Mouse (Mus musculus) megakaryocyte, embryonic 14.5 days (primary cell): ENCODE measurements around the gene Usp46. TPM values are rescaled to one million over a fixed set of nuclear protein-coding genes. Genes with fewer than 3 reads are reported as not detected.

Experiments
- H3K27me3 ChIP-seq: replicated peaks from 2 replicates; pipeline ENCODE3; 2012; ENCODE audit warnings: inconsistent platforms
- H3K36me3 ChIP-seq: replicated peaks from 2 replicates; pipeline ENCODE3; 2012; ENCODE audit warnings: low read length, inconsistent platforms, mixed read lengths
- H3K4me1 ChIP-seq: 2 replicates; pipeline ENCODE4 v1.6.1; 2012; ENCODE audit warnings: inconsistent platforms
- H3K4me3 ChIP-seq: replicated peaks from 2 replicates; pipeline ENCODE3; 2012; ENCODE audit warnings: moderate library complexity, mild to moderate bottlenecking, inconsistent platforms
- H3K9me3 ChIP-seq: 2 replicates; pipeline ENCODE4 v1.6.1; 2012; ENCODE audit warnings: inconsistent platforms
- FLI1 ChIP-seq: IDR thresholded peaks from 2 replicates; pipeline ENCODE4 v1.6.1; 2012; ENCODE audit warnings: low read length, inconsistent platforms, mixed read lengths
- GATA1 ChIP-seq: IDR thresholded peaks from 3 replicates; pipeline ENCODE4 v1.6.1; 2012; ENCODE audit warnings: mixed read lengths, low read length, inconsistent platforms, borderline replicate concordance
- polyA plus RNA-seq: library from polyadenylated mRNA; stranded (reverse); fragments of >175 nt; gene quantifications from 2 replicates; pipeline ENCODE4 v1.2.3, GENCODE M21; 2012; ENCODE audit warnings: low replicate concordance; ENCODE audit not compliant: insufficient read depth

Gene Usp46
- 0.36 and 1.5 TPM in 2 replicates for polyA plus RNA-seq

DNA sequence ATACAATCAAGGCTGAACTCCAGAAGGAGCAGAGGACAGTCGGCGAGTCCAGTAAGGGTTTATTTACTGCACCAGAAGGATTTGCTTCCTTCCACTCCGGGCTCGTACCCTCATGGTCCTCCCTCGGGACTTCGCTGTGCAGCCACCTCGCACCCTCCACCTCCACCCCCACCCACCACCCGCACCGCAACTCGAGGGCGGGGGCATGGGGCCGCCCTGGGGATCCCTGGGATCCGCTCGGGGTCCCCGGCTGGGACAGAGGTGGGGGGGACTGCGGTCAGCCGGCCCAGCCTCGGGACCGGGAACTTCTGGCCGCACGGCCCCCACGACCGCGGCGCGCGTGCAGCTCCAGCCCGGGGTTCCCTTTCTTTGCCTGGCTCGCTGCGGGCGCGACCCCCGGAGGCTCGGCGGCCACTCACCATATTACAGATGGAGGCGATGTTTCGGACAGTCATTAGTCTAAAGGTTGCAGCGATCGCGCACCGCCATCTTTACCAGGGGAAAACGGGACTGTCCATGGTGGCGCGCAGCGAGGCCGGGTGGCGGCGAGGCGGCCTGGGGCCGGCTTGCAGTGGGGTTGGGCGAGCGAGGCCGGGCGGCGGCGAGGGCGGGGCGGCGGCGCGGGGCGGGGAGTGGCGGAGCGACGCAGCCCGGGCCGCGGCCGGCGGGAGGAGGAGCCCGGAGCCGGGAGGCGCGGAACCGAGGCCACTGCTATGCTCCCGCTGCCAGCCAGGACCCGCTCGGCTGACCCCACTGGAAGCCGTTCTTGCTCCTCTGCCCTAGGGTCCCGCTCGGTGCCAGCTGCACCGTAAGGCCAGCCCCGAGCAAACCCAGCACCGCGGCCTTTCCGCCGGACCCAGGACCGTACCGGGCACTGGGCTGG, at the start of gene Usp46:
TSS of gene Usp46 (minus strand) at position 601 of the 883 bp plus-strand sequence.
- TF ChIP-seq FLI1 (no peak), GATA1 (no peak)
- no peaks in the 10 kb centered on the region for H3K9me3 ChIP-seq
- peaks cover 68% of the 10 kb centered on the region for H3K4me1 ChIP-seq
- peak within 1 kb of the TSS; percentile 98 for H3K4me3 ChIP-seq
- H3K27me3 ChIP-seq, result no peaks in the 10 kb centered on the region
- peaks cover 8% of the 10 kb centered on the region for H3K36me3 ChIP-seq

DNA sequence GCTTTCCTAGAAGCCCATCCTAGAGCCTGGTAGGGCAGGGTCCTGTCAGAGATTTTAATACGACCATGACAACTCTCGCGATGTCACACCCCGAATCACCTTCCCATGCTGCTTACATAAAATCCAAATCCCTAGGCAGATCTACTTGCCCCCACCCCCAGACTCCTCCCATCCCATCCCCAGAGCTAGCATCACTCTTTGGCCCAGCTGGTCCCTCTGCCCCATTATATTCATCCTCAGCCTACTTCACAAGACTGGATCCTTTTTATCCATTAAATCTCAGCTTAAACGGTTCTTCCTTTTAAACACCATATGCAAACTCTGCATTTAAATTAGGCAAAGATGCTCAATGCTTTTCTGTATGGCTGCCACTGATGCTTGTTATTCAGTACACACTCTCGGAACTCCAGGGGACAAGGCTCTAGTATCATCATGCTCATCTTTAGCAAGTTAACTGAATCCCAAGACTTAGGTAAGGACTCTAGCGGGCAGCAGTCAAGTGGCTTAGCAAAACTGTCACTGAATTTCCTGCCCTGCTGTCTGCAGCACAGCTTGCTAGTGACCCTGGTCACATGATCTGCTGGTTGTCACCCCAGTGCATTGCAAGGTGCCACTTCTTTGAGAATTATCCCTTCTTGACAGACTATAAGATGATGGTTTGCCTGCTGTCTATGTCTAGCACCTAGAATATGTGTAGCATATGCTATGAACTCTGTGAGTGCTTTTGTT, 45.9 kb upstream of the Usp46 start:
- no peaks in the 10 kb centered on the region for H3K36me3 ChIP-seq
- no peak for TF ChIP-seq GATA1
- no peak for TF ChIP-seq FLI1
- H3K4me3 ChIP-seq, result no peak overlapping the region
- peaks cover 8% of the 10 kb centered on the region for H3K4me1 ChIP-seq
- H3K27me3 ChIP-seq, result no peaks in the 10 kb centered on the region
- H3K9me3 ChIP-seq, result peaks cover 15% of the 10 kb centered on the region

DNA sequence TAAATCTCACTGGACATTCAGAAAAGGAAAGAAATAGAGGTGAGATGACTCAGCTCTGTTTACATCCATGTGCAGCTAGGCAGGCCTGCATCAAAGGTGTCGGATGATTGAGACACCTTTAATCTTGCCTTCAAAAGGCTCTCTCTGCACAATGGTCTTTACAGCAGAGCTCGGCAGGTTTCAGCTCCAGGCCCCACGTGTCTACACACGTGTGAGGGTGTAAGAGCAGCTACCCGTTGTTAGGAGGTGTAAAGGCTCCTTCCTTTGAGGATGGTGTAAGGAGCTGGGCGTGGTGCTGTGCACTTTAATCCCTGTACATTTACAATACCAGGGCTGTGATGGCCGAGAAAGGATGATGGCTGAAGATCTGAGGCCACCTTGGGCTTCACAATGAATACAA, 37.2 kb upstream of the Usp46 start:
- no peak overlapping the region for H3K4me3 ChIP-seq
- H3K36me3 ChIP-seq, result no peaks in the 10 kb centered on the region
- no peak for TF ChIP-seq FLI1
- TF ChIP-seq GATA1, result no peak
- peaks cover 7% of the 10 kb centered on the region for H3K9me3 ChIP-seq
- peaks cover 28% of the 10 kb centered on the region for H3K4me1 ChIP-seq
- H3K27me3 ChIP-seq, result no peaks in the 10 kb centered on the region

DNA sequence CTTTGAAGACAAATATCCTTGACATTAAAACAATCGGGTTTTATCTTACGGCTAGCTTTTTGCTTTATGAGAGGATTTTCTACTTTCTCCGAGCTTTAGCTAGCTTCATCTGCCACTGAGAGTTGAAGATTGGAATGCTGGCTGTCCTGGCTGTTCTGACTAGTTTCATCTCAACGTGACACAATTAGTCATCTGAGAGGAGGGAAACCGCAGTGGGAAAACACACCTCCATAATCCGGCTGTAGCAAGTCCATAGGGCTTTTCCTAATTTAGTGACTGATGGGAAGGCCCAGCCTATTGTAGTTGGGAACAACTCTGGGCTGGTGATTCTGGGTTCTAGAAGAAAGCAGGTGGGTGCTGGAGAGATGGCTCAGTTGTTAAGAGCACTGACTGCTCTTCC, 33.5 kb upstream of the Usp46 start:
- Histone ChIP-seq H3K36me3 (peaks cover 26% of the 10 kb centered on the region), H3K4me3 (no peak overlapping the region), H3K4me1 (peaks cover 35% of the 10 kb centered on the region), H3K27me3 (no peaks in the 10 kb centered on the region), H3K9me3 (peaks cover 7% of the 10 kb centered on the region)
- TF ChIP-seq FLI1 (no peak), GATA1 (no peak)

DNA sequence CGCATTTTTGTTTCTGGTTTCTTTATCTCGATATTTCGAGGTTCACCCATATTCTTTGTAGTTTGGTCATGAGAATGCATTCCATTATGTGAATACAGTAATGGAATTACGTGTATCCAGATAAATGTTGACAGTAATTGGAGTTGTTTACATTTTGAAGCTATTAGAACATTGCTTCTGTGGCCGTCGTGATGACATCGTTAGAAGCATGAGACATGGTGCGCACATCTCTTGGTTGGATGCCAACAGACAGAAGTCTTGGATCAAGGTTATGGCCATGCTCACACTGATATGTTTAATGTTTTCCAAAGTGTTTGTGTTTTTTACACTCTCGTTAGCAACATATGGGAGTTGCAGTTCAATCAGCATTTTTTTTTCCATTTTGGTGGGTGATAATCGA, 30.8 kb upstream of the Usp46 start:
- Histone ChIP-seq H3K4me3 (no peak overlapping the region), H3K36me3 (peaks cover 49% of the 10 kb centered on the region), H3K27me3 (no peaks in the 10 kb centered on the region), H3K4me1 (peaks cover 32% of the 10 kb centered on the region), H3K9me3 (peaks cover 5% of the 10 kb centered on the region)
- TF ChIP-seq GATA1, result no peak

DNA sequence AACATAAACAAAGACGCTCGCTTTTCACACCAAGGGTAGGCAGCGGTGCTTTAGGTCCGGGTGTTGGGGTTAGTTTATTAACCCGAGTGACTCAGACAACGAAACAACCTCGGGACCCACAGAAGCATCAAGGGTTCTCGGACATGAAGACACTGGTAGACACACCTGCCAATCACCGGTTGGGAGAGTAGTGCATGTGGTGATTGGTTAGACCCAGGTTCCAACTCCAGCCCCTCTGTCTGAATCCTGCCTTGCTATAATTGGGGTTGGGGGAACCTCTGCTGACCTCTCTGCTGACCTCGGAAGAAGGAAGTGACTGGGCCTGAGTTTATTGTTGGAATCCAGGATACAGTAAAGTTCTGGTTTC, 29.6 kb upstream of the Usp46 start:
- TF ChIP-seq GATA1, result no peak
- no peak for TF ChIP-seq FLI1
- H3K36me3 ChIP-seq, result peaks cover 49% of the 10 kb centered on the region
- H3K4me1 ChIP-seq, result peaks cover 36% of the 10 kb centered on the region
- no peaks in the 10 kb centered on the region for H3K27me3 ChIP-seq
- no peak overlapping the region for H3K4me3 ChIP-seq
- H3K9me3 ChIP-seq, result no peaks in the 10 kb centered on the region

DNA sequence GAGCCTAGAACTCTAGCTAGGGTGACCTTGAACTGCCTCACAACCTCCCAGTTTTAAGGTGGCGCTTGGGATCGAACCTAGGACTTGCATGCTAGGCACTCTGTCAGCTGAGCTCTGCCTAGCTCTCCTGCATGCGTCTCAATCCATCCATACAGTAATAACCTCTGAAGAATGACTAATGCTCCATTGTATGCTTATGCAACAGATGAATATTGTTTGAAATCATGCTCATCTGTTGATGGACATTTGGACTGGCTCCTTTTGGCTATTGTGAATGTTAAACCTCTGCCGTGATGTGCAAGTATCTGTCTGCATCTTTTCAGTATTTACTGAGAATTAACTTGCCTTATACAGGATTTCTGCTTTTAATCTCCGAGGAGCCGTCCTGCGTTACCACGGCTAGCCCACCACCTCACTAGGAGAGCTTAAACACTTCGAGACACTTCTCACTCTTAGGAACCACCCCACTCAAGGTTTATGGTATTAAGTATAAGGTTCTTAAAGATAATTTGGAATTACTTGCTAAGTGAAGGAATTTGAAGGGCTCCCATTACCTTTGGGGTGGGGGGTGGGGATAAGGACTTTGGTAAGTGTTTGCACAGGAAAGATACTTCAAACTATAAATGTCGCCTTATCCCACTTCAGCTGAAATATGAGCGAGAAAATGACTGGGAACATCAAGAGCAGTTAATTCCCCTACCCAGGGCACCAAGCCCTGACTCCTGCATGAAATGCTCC, 29.1 kb upstream of the Usp46 start:
- TF ChIP-seq GATA1 (no peak), FLI1 (no peak)
- peaks cover 49% of the 10 kb centered on the region for H3K36me3 ChIP-seq

DNA sequence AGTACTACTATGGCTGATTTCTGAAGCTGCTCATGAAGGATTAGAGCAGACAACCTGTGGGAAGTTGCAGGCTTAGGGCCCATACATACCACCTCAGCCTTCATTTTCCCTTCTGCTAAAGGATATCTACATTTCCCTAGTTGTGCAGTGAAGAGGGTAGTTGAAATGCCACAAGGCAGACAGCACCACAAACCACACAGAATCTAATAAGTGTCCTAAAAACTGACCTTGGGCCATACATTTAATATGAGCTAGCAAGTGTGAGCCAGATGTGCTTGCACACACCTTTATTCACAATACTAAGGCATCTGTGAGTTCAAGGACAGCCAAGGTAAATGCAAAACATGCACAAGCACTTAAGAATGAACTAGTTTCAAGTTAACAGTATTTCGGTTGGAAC, 27.8 kb upstream of the Usp46 start:
- H3K27me3 ChIP-seq, result no peaks in the 10 kb centered on the region
- TF ChIP-seq FLI1, result no peak
- peaks cover 39% of the 10 kb centered on the region for H3K4me1 ChIP-seq
- H3K36me3 ChIP-seq, result peaks cover 49% of the 10 kb centered on the region
- no peaks in the 10 kb centered on the region for H3K9me3 ChIP-seq
- no peak overlapping the region for H3K4me3 ChIP-seq

More for the DNA sequence above, 29.1 kb upstream of the Usp46 start:
- Histone ChIP-seq H3K9me3 (no peaks in the 10 kb centered on the region), H3K4me1 (peaks cover 38% of the 10 kb centered on the region), H3K27me3 (no peaks in the 10 kb centered on the region), H3K4me3 (no peak overlapping the region)

DNA sequence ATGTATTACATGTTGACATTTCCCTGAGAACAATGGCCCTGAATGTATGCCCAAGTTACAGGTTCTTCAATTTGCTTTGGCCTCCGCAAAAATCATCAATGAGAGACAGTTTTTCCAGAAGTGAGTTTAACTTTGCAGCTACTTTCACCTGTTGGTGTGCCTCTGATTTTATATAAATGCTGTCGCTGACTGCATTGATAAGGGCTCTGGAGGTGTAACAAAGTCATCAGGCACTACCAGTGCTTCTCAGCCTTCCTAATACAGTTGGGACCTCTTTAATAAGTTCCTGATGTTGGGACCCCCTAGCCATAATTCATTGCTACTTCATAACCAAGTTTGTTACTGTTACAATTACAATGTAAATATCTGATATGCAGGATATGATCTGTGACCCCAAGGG, 27.4 kb upstream of the Usp46 start:
- TF ChIP-seq GATA1 (no peak), FLI1 (no peak)

More for the DNA sequence above, 27.4 kb upstream of the Usp46 start:
- Histone ChIP-seq H3K4me1 (peaks cover 42% of the 10 kb centered on the region), H3K36me3 (peaks cover 49% of the 10 kb centered on the region), H3K27me3 (no peaks in the 10 kb centered on the region), H3K4me3 (no peak overlapping the region), H3K9me3 (no peaks in the 10 kb centered on the region)
